Mouse (Mus musculus): ENCODE measurements around the gene Fars2. TPM values are rescaled to one million over a fixed set of nuclear protein-coding genes. Genes with fewer than 3 reads are reported as not detected.

The Fars2 gene
- total and polyA plus RNA-seq, 2 experiments from 2014 or later = 30.3 to 30.6 TPM

- no peaks in the 10 kb centered on the region for H3K9me3 ChIP-seq (ENCODE audit: low read length)
- H3K36me3 ChIP-seq (ENCODE audit: insufficient read depth, low read length) = no peaks in the 10 kb centered on the region
- peak; percentile 95 for TF ChIP-seq CTCF (IDR thresholded peaks at IDR 0.05)
- under 1% methylated on average over 6 of the region's 6 CpGs for WGBS
- peaks cover 14% of the 10 kb centered on the region; the same call in 1 of the 2 replicates for H3K4me1 ChIP-seq (ENCODE audit: insufficient read depth, low read length)
- no peak overlapping the region for H3K9ac ChIP-seq (replicated peaks; ENCODE audit: low read length, poor library complexity, severe bottlenecking)
- H3K4me2 ChIP-seq (ENCODE audit: low read depth, low read length, poor library complexity, severe bottlenecking) = peak overlapping the region; percentile 23; the same call in 1 of the 2 replicates
- peak; percentile 59 for ATAC-seq (ENCODE audit: low FRiP score)
- H3K27me3 ChIP-seq (ENCODE audit: insufficient read depth, low read length) = no peaks in the 10 kb centered on the region
- no peak overlapping the region for H3K4me3 ChIP-seq (ENCODE audit: low read depth, low read length)
- H3K27ac ChIP-seq (ENCODE audit: low read depth, low read length) = peak overlapping the region; percentile 82
- peak; percentile 92 for DNase-seq (ENCODE audit: low spot score)
Observed at GRCm38 (mm10) chr13:36282018-36282417, 164.8 kb downstream of the Fars2 start.

GRCm38 (mm10) chr13:36282785-36283544, 165.8 kb downstream of the Fars2 start:
- no peak overlapping the region for H3K4me3 ChIP-seq (ENCODE audit: low read depth, low read length)
- H3K4me1 ChIP-seq (ENCODE audit: insufficient read depth, low read length) = peaks cover 14% of the 10 kb centered on the region; the same call in 1 of the 2 replicates
- 0 out of 2 replicates have a peak overlapping the region, but pooled peaks have one; percentile 19 for H3K9ac ChIP-seq (replicated peaks; ENCODE audit: low read length, poor library complexity, severe bottlenecking)
- H3K27me3 ChIP-seq (ENCODE audit: insufficient read depth, low read length) = no peaks in the 10 kb centered on the region
- H3K36me3 ChIP-seq (ENCODE audit: insufficient read depth, low read length) = no peaks in the 10 kb centered on the region
- peak; percentile 88 for ATAC-seq (ENCODE audit: low FRiP score)
- H3K27ac ChIP-seq (ENCODE audit: low read depth, low read length) = peak overlapping the region; percentile 82
- peak overlapping the region; percentile 23; the same call in 1 of the 2 replicates for H3K4me2 ChIP-seq (ENCODE audit: low read depth, low read length, poor library complexity, severe bottlenecking)
- H3K9me3 ChIP-seq (ENCODE audit: low read length) = no peaks in the 10 kb centered on the region
- no peak for TF ChIP-seq CTCF (IDR thresholded peaks at IDR 0.05)
- 8% methylated on average over 7 of the region's 7 CpGs for WGBS
- peak; percentile 92 for DNase-seq (ENCODE audit: low spot score)

- H3K36me3 ChIP-seq (ENCODE audit: insufficient read depth, low read length) = no peaks in the 10 kb centered on the region
- peak overlapping the region; percentile 82 for H3K27ac ChIP-seq (ENCODE audit: low read depth, low read length)
- H3K4me3 ChIP-seq (ENCODE audit: low read depth, low read length) = no peak overlapping the region
- H3K9ac ChIP-seq (replicated peaks; ENCODE audit: low read length, poor library complexity, severe bottlenecking) = 0 out of 2 replicates have a peak overlapping the region, but pooled peaks have one; percentile 19
- DNase-seq (ENCODE audit: low spot score) (peak; percentile 69), ATAC-seq (ENCODE audit: low FRiP score) (peak; percentile 28; the same call in 1 of the 2 replicates)
- H3K27me3 ChIP-seq (ENCODE audit: insufficient read depth, low read length) = no peaks in the 10 kb centered on the region
- H3K4me1 ChIP-seq (ENCODE audit: insufficient read depth, low read length) = peaks cover 14% of the 10 kb centered on the region; the same call in 1 of the 2 replicates
- 15% methylated on average over 7 of the region's 7 CpGs for WGBS
- H3K9me3 ChIP-seq (ENCODE audit: low read length) = no peaks in the 10 kb centered on the region
- no peak overlapping the region for H3K4me2 ChIP-seq (ENCODE audit: low read depth, low read length, poor library complexity, severe bottlenecking)
- TF ChIP-seq CTCF (IDR thresholded peaks at IDR 0.05) = no peak
Observed at GRCm38 (mm10) chr13:36283545-36284067, 166.4 kb downstream of the Fars2 start.

GRCm38 (mm10) chr13:36284097-36284496, 166.9 kb downstream of the Fars2 start:
- 20% methylated on average over 1 of the region's 1 CpGs for WGBS
- H3K4me2 ChIP-seq (ENCODE audit: low read depth, low read length, poor library complexity, severe bottlenecking) = no peak overlapping the region
- H3K4me3 ChIP-seq (ENCODE audit: low read depth, low read length) = no peak overlapping the region
- ATAC-seq (ENCODE audit: low FRiP score) (no peak), DNase-seq (ENCODE audit: low spot score) (no peak)
- H3K36me3 ChIP-seq (ENCODE audit: insufficient read depth, low read length) = no peaks in the 10 kb centered on the region
- H3K4me1 ChIP-seq (ENCODE audit: insufficient read depth, low read length) = peaks cover 14% of the 10 kb centered on the region; the same call in 1 of the 2 replicates
- no peaks in the 10 kb centered on the region for H3K27me3 ChIP-seq (ENCODE audit: insufficient read depth, low read length)
- H3K9me3 ChIP-seq (ENCODE audit: low read length) = no peaks in the 10 kb centered on the region
- TF ChIP-seq CTCF (IDR thresholded peaks at IDR 0.05) = no peak
- H3K27ac ChIP-seq (ENCODE audit: low read depth, low read length) = no peak overlapping the region; the same call in 1 of the 2 replicates
- H3K9ac ChIP-seq (replicated peaks; ENCODE audit: low read length, poor library complexity, severe bottlenecking) = no peak overlapping the region

GRCm38 (mm10) chr13:36285235-36285634, 168.0 kb downstream of the Fars2 start:
- no peak for TF ChIP-seq CTCF (IDR thresholded peaks at IDR 0.05)
- Histone ChIP-seq H3K4me1 (ENCODE audit: insufficient read depth, low read length) (peaks cover 14% of the 10 kb centered on the region; the same call in 1 of the 2 replicates), H3K27me3 (ENCODE audit: insufficient read depth, low read length) (no peaks in the 10 kb centered on the region), H3K4me3 (ENCODE audit: low read depth, low read length) (no peak overlapping the region), H3K4me2 (ENCODE audit: low read depth, low read length, poor library complexity, severe bottlenecking) (no peak overlapping the region), H3K27ac (ENCODE audit: low read depth, low read length) (no peak overlapping the region), H3K9ac (replicated peaks; ENCODE audit: low read length, poor library complexity, severe bottlenecking) (no peak overlapping the region), H3K9me3 (ENCODE audit: low read length) (no peaks in the 10 kb centered on the region), H3K36me3 (ENCODE audit: insufficient read depth, low read length) (no peaks in the 10 kb centered on the region)
- WGBS = 87% methylated on average over 2 of the region's 2 CpGs
- DNase-seq (ENCODE audit: low spot score) (no peak), ATAC-seq (ENCODE audit: low FRiP score) (no peak)

GRCm38 (mm10) chr13:36293511-36293910, 176.3 kb downstream of the Fars2 start:
- no peak for TF ChIP-seq CTCF (IDR thresholded peaks at IDR 0.05)
- no peak for ATAC-seq (ENCODE audit: low FRiP score)
- Histone ChIP-seq H3K27ac (ENCODE audit: low read depth, low read length) (no peak overlapping the region), H3K9me3 (ENCODE audit: low read length) (no peaks in the 10 kb centered on the region), H3K4me2 (ENCODE audit: low read depth, low read length, poor library complexity, severe bottlenecking) (no peak overlapping the region), H3K27me3 (ENCODE audit: insufficient read depth, low read length) (no peaks in the 10 kb centered on the region), H3K36me3 (ENCODE audit: insufficient read depth, low read length) (no peaks in the 10 kb centered on the region), H3K4me3 (ENCODE audit: low read depth, low read length) (no peak overlapping the region), H3K4me1 (ENCODE audit: insufficient read depth, low read length) (peaks cover 4% of the 10 kb centered on the region; the same call in 1 of the 2 replicates), H3K9ac (replicated peaks; ENCODE audit: low read length, poor library complexity, severe bottlenecking) (no peak overlapping the region)
- WGBS = 41% methylated on average over 3 of the region's 3 CpGs
- DNase-seq (ENCODE audit: low spot score) = peak; percentile 53

Measured in midbrain, postnatal 0 days (tissue).